Mouse (Mus musculus) CH12.LX (cell line): ENCODE data around the gene Nrp2. TPM values are rescaled to one million over a fixed set of nuclear protein-coding genes. Genes with fewer than 3 reads are reported as not detected.

ENCODE experiments used
- DNase-seq: peaks from one replicate; pipeline ENCODE4 v3.0.0-alpha.2; 2013; ENCODE audit errors: extremely low read depth
- H3K27ac ChIP-seq: 2 replicates; pipeline ENCODE4 v1.5.1; 2012; ENCODE audit warnings: low read depth, mild to moderate bottlenecking, control low read depth, moderate library complexity; ENCODE audit not compliant: insufficient read depth
- H3K27me3 ChIP-seq: replicated peaks from 2 replicates; pipeline ENCODE3; 2012; ENCODE audit warnings: inconsistent platforms
- H3K36me3 ChIP-seq, 2 experiments: replicated peaks in 1 of 2; 2 replicates each; pipeline versions ENCODE3 to v1.6.1; 2012; ENCODE audit warnings: inconsistent platforms in 1 of 2, low read length in 1 of 2, mild to moderate bottlenecking in 1 of 2, mixed read lengths in 1 of 2, moderate library complexity in 1 of 2; ENCODE audit not compliant: control insufficient read depth in 1 of 2, insufficient read depth in 1 of 2
- H3K4me1 ChIP-seq, 2 experiments: 2 replicates each; pipeline ENCODE4 v1.6.1; 2012; ENCODE audit warnings: inconsistent platforms in 1 of 2, moderate library complexity in 1 of 2; ENCODE audit not compliant: insufficient read depth in 2 of 2, control insufficient read depth in 1 of 2
- H3K4me2 ChIP-seq: 2 replicates; pipeline ENCODE4 v1.6.1; 2012; ENCODE audit warnings: low read depth, mild to moderate bottlenecking, control low read depth; ENCODE audit not compliant: poor library complexity, insufficient read depth, severe bottlenecking
- H3K4me3 ChIP-seq, 3 experiments: fragments of 150-350 bp in 1 of 3; sonication (generic) in 1 of 3; replicated peaks in 1 of 3; 2 replicates each; pipeline versions ENCODE3 to v1.5.1; 2011 to 2012; ENCODE audit warnings: low read depth in 2 of 3, low read length in 2 of 3, mild to moderate bottlenecking in 2 of 3, moderate library complexity in 2 of 3, control low read depth in 1 of 3, improper control_type of control experiment in 1 of 3, inconsistent platforms in 1 of 3, mixed read lengths in 1 of 3; ENCODE audit not compliant: poor library complexity in 1 of 3
- H3K79me2 ChIP-seq: replicated peaks from 2 replicates; pipeline ENCODE4 v1.6.1; 2012; ENCODE audit warnings: mild to moderate bottlenecking, moderate library complexity; ENCODE audit not compliant: control insufficient read depth, poor library complexity, insufficient read depth, severe bottlenecking; ENCODE audit errors: extremely low read depth
- H3K9ac ChIP-seq: 2 replicates; pipeline ENCODE4 v1.6.1; 2012; ENCODE audit warnings: low read depth, mild to moderate bottlenecking, control low read depth, moderate library complexity; ENCODE audit not compliant: insufficient read depth
- H3K9me3 ChIP-seq: replicated peaks from 2 replicates; pipeline ENCODE3; 2012; ENCODE audit warnings: low read length, inconsistent platforms, mixed read lengths
- BHLHE40 ChIP-seq: IDR thresholded peaks from 2 replicates; pipeline ENCODE4 v1.6.1; 2011; ENCODE audit warnings: mild to moderate bottlenecking, low read depth, low read length, improper control_type of control experiment
- CHD2 ChIP-seq: IDR thresholded peaks from 2 replicates; pipeline ENCODE4 v1.6.1; 2011; ENCODE audit warnings: low read length, improper control_type of control experiment
- ELF1 ChIP-seq: IDR thresholded peaks from 2 replicates; pipeline ENCODE4 v1.6.1; 2014; ENCODE audit warnings: low read depth, mild to moderate bottlenecking, inconsistent platforms, low read length, improper control_type of control experiment
- EP300 ChIP-seq: IDR thresholded peaks from 2 replicates; pipeline ENCODE4 v1.6.1; 2011; ENCODE audit warnings: low read length, improper control_type of control experiment
- HCFC1 ChIP-seq: IDR thresholded peaks from 2 replicates; pipeline ENCODE4 v1.6.1; 2012; ENCODE audit warnings: low read depth, mild to moderate bottlenecking, inconsistent platforms, low read length, improper control_type of control experiment
- JUN ChIP-seq: IDR thresholded peaks from 2 replicates; pipeline ENCODE4 v1.6.1; 2011; ENCODE audit warnings: low read depth, mild to moderate bottlenecking, low read length, improper control_type of control experiment, moderate library complexity; ENCODE audit not compliant: insufficient read depth
- JUND ChIP-seq: conservative IDR thresholded peaks from 2 replicates; pipeline ENCODE4 v1.6.1; 2011; ENCODE audit warnings: low read depth, low read length, improper control_type of control experiment
- MAX ChIP-seq: IDR thresholded peaks from 2 replicates; pipeline ENCODE4 v1.6.1; 2011; ENCODE audit warnings: low read length, improper control_type of control experiment
- MAZ ChIP-seq: IDR thresholded peaks from 2 replicates; pipeline ENCODE4 v1.6.1; 2012; ENCODE audit warnings: low read depth, mild to moderate bottlenecking, inconsistent platforms, low read length, improper control_type of control experiment, moderate library complexity
- MEF2A ChIP-seq: IDR thresholded peaks from 2 replicates; pipeline ENCODE4 v1.6.1; 2014; ENCODE audit warnings: low read depth, mild to moderate bottlenecking, inconsistent platforms, low read length, improper control_type of control experiment, borderline replicate concordance
- MXI1 ChIP-seq: IDR thresholded peaks from 2 replicates; pipeline ENCODE4 v1.6.1; 2011; ENCODE audit warnings: mild to moderate bottlenecking, low read depth, low read length, improper control_type of control experiment
- NELFE ChIP-seq: IDR thresholded peaks from 2 replicates; pipeline ENCODE4 v1.6.1; 2011; ENCODE audit warnings: low read depth, low read length, improper control_type of control experiment
- NRF1 ChIP-seq: IDR thresholded peaks from 2 replicates; pipeline ENCODE4 v1.6.1; 2014; ENCODE audit warnings: low read depth, mild to moderate bottlenecking, inconsistent platforms, low read length, improper control_type of control experiment, moderate library complexity
- PAX5 ChIP-seq: IDR thresholded peaks from 2 replicates; pipeline ENCODE4 v1.6.1; 2012; ENCODE audit warnings: low read length, inconsistent platforms, mixed read lengths
- POLR2A ChIP-seq: IDR thresholded peaks from 2 replicates; pipeline ENCODE4 v1.6.1; 2011; ENCODE audit warnings: low read depth, mild to moderate bottlenecking, improper control_type of control experiment, low read length
- RAD21 ChIP-seq: IDR thresholded peaks from 2 replicates; pipeline ENCODE4 v1.6.1; 2011; ENCODE audit warnings: low read depth, mild to moderate bottlenecking, low read length, improper control_type of control experiment, moderate library complexity
- SIN3A ChIP-seq: IDR thresholded peaks from 2 replicates; pipeline ENCODE4 v1.6.1; 2012; ENCODE audit warnings: low read length, improper control_type of control experiment, inconsistent platforms
- TBP ChIP-seq: conservative IDR thresholded peaks from 2 replicates; pipeline ENCODE4 v1.6.1; 2011; ENCODE audit warnings: low read depth, low read length, improper control_type of control experiment
- UBTF ChIP-seq: IDR thresholded peaks from 2 replicates; pipeline ENCODE4 v1.6.1; 2012; ENCODE audit warnings: low read depth, mild to moderate bottlenecking, inconsistent platforms, low read length, improper control_type of control experiment, moderate library complexity
- ZKSCAN1 ChIP-seq: IDR thresholded peaks from 2 replicates; pipeline ENCODE4 v1.6.1; 2012; ENCODE audit warnings: low read depth, inconsistent platforms, low read length, improper control_type of control experiment, borderline replicate concordance
- ZNF384 ChIP-seq: IDR thresholded peaks from 2 replicates; pipeline ENCODE4 v1.6.1; 2012; ENCODE audit warnings: low read depth, low read length, improper control_type of control experiment, inconsistent platforms
- dilution Hi-C: fragments of 300-500 bp; cut with MboI; formaldehyde crosslinking; loops from 2 replicates; pipeline ENCODE4 v1.14.3; 2020; ENCODE audit warnings: low sequenced_read_pairs; ENCODE audit not compliant: extremely low pct_unique_long_range_greater_than_20kb, extremely low pct_ligation_motif_present
- in situ Hi-C: fragments of 300-500 bp; cut with MboI; formaldehyde crosslinking; loops from 3 replicates; pipeline ENCODE4 v1.14.3; 2019; ENCODE audit warnings: low sequenced_read_pairs, low pct_ligation_motif_present, low pct_unique_long_range_greater_than_20kb, mixed read lengths
- polyA plus RNA-seq: library from polyadenylated mRNA; unstranded; fragments of >175 nt; gene quantifications from 2 replicates; pipeline ENCODE4 v1.2.1, GENCODE M21; 2012; ENCODE audit warnings: low read depth; ENCODE audit not compliant: insufficient read length
- total RNA-seq, 2 experiments: library from RNA; depleted of rRNA; stranded (reverse); fragments of 300-350 nt in 1 of 2; fragments of >200 nt in 1 of 2; gene quantifications; 2 replicates each; pipeline ENCODE4 v1.2.3; 2012 to 2014

Gene Nrp2
- total and polyA plus RNA-seq, 3 experiments, result 16.4 to 24.4 (median 17.3) TPM

DNA sequence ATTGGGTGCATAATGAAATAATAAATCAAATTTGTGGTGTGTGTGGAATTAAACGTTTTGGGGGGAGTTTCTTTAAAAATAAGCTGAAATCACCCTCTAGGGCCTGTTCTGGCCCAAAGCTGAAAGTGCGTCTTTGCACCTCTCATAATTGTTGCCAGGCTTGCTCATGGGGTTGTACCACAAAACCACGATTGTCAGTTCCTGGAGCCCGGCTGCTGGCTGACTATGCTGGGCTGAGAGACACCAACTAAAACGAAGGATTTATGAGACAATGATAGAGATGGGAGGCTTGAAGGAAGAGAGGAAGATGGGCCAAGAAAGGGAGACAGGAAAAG lies 15.1 kb downstream of the Nrp2 start:
- Histone ChIP-seq H3K27me3 (no peaks in the 10 kb centered on the region), H3K9ac (peak overlapping the region; percentile 18; the same call in 1 of the 2 replicates), H3K27ac (peak overlapping the region; percentile 19), H3K36me3 (peaks cover 2 to 21% of the 10 kb centered on the region in 2 experiments), H3K9me3 (peaks cover 7% of the 10 kb centered on the region), H3K4me1 (peaks cover 14 to 93% of the 10 kb centered on the region in 2 experiments), H3K79me2 (peaks cover 21% of the 10 kb centered on the region), H3K4me3 (no peak overlapping the region), H3K4me2 (peak overlapping the region; percentile 39; the same call in 1 of the 2 replicates)
- dilution Hi-C loops (no loop called here), in situ Hi-C loops (loop anchor here (25.0 kb wide), 3 partner anchors 531 to 1581 kb away; no protein-coding TSS in a partner anchor)
- no peak for DNase-seq
- no peak for TF ChIP-seq MEF2A
- no peak for TF ChIP-seq MAX
- TF ChIP-seq RAD21, result no peak
- no peak for TF ChIP-seq JUN
- TF ChIP-seq NRF1, result no peak
- no peak for TF ChIP-seq BHLHE40
- no peak for TF ChIP-seq MAZ
- no peak for TF ChIP-seq ZNF384
- no peak for TF ChIP-seq ELF1
- TF ChIP-seq POLR2A, result no peak
- no peak for TF ChIP-seq NELFE
- TF ChIP-seq PAX5, result no peak
- no peak for TF ChIP-seq MXI1
- TF ChIP-seq TBP, result no peak
- no peak for TF ChIP-seq EP300
- TF ChIP-seq JUND, result no peak
- no peak for TF ChIP-seq ZKSCAN1

DNA sequence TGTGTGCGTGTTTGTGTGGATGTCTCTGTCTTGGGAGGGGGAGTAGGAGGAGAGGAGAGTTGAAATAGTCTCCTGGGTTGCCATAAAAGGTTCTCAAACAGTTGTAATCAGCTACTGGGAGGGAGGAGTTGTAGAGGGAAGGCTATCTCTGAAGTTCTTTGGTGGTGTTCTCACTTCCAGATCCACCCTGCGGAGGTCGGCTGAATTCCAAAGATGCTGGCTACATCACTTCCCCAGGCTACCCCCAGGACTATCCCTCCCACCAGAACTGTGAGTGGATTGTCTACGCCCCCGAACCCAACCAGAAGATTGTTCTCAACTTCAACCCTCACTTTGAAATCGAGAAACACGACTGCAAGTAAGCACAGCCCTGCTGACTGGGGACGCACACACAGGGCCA lies 15.7 kb downstream of the Nrp2 start:
- peaks cover 11 to 88% of the 10 kb centered on the region in 2 experiments for H3K4me1 ChIP-seq
- peaks cover 6 to 24% of the 10 kb centered on the region in 2 experiments for H3K36me3 ChIP-seq
- H3K79me2 ChIP-seq, result peaks cover 17% of the 10 kb centered on the region
- H3K9me3 ChIP-seq, result peaks cover 7% of the 10 kb centered on the region
- H3K27ac ChIP-seq, result peak overlapping the region; percentile 19
- H3K27me3 ChIP-seq, result no peaks in the 10 kb centered on the region
- DNase-seq, result no peak
- peak overlapping the region in 1 of 3 experiments; percentile 19 for H3K4me3 ChIP-seq
- peak overlapping the region; percentile 70 for H3K9ac ChIP-seq
- in situ Hi-C loops (loop anchor here (25.0 kb wide), 3 partner anchors 531 to 1581 kb away; no protein-coding TSS in a partner anchor), dilution Hi-C loops (no loop called here)
- TF ChIP-seq CHD2 (no peak), SIN3A (0 out of 2 replicates have a peak, but pooled peaks have one; percentile 29), MEF2A (no peak), UBTF (no peak), HCFC1 (no peak)
- H3K4me2 ChIP-seq, result peak overlapping the region; percentile 39; the same call in 1 of the 2 replicates
